Mouse (Mus musculus) adrenal gland, adult (tissue): ENCODE results near the gene Hsd11b2.

Experiments used
- DNase-seq, 2 experiments: peaks; one replicate each; pipeline ENCODE4 v3.0.0; 2022 to 2023; ENCODE audit warnings: low spot score in 1 of 2; ENCODE audit not compliant: inconsistent age in 2 of 2

Hsd11b2 gene

DNA sequence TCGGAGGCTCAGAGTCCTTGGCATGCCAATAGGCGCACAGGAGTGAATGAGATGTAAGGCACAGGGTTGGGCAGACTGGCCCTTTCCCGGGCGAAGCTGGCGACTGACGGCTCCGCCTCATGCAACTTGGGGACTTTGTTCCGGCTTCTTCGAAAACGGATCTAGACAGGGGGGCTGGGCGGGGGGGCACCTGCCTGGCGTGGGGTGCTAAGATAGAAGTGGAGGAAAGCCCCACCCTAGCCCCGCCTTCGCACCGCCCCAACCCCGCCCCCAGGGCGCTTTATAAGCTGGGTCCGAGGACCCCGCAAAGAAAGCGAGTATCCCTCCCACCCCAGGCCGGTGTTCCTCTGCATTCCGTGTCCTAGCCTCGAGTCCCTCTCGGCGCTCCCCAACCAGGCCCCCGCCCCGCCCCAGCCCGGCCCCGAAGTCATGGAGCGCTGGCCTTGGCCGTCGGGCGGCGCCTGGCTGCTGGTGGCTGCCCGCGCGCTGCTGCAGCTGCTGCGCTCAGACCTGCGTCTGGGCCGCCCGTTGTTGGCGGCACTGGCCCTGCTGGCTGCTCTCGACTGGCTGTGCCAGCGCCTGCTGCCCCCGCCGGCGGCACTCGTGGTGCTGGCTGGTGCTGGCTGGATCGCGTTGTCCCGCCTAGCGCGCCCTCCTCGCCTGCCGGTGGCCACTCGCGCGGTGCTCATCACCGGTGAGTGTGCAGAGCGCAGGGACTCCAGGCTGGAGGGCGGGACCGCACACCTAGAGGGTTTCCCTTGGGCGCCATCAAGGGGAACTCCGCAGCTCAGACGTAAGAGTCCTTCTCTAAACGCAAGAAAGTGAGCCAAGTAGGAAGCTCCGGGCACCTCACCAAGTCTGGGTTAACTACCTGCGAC, at the start of gene Hsd11b2:
Gene Hsd11b2 (plus strand): TSS at position 320 of the 878 bp plus-strand sequence.
- peak; percentile 56 to 82 for DNase-seq

DNA sequence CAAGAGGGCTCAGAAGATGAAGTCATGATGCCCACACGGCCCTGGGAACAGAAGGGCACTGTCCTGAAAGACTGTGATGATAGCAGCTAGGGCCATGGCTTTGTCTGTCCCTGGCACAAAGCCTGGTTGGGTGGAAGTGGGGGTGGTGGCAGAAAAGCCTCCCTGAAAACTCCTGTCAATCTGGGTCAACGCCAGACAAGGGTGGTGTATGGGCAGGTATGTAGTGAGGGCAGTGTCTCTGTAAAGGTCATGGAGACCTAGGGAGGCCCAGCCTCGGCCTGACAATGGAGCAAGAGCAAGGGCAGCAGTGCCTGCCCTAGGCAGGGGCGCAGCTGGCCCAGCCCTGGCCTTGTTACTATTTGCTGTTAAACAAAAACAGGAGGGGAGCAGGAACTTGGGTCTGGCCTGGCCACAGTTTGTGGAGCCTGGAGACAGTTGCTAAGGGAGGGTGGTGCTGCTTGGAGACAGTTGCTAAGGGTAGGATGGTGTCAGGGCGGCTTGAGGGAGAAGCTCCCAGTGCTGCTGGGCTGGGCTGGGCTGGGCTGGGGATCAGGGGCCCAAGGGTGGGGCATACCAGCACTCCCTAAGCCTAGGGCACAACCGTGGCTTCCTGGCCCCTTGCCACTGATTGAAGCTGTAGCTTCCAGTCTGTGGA, 49.4 kb upstream of the Hsd11b2 start:
- DNase-seq = peak in 1 of 2 experiments; percentile 52

- DNase-seq = peak in 1 of 2 experiments; percentile 33
These were observed 48.7 kb upstream of the Hsd11b2 start for GRCm38 (mm10) chr8:105469816-105470215.

- no peak for DNase-seq
These were observed 48.3 kb upstream of the Hsd11b2 start for GRCm38 (mm10) chr8:105470262-105470661.

- DNase-seq = peak in 1 of 2 experiments; percentile 43
These were observed 47.8 kb upstream of the Hsd11b2 start for GRCm38 (mm10) chr8:105470681-105471313.

GRCm38 (mm10) chr8:105471314-105472015, 47.1 kb upstream of the Hsd11b2 start, which contains the start of gene Tppp3:
Tppp3 (minus strand) TSS chr8:105471526.
- peak; percentile 93 to 96 for DNase-seq

- DNase-seq = peak in 1 of 2 experiments; percentile 31
These were observed 46.1 kb upstream of the Hsd11b2 start for GRCm38 (mm10) chr8:105472414-105472932.

DNA sequence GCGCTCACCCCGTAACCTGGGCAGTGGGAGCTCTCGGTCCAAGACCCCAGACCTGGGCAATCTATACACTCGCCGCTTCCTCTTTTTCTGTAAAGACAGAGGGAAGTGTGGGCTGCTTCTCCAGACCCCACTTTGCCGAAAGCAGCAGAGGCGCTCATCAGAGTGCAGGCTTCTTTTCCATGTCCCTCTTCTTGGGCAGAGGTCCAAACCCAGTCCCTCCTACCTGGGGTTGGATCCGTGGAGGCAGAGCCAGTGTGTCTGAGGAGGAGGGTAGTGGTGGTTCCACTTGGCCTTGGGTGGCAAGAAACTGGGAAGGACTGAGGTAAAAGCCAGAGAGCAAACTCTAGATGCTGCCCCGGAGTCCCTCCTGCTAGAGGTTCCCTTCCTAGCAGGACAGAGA, 45.6 kb upstream of the Hsd11b2 start:
- peak in 1 of 2 experiments; percentile 22 for DNase-seq

DNA sequence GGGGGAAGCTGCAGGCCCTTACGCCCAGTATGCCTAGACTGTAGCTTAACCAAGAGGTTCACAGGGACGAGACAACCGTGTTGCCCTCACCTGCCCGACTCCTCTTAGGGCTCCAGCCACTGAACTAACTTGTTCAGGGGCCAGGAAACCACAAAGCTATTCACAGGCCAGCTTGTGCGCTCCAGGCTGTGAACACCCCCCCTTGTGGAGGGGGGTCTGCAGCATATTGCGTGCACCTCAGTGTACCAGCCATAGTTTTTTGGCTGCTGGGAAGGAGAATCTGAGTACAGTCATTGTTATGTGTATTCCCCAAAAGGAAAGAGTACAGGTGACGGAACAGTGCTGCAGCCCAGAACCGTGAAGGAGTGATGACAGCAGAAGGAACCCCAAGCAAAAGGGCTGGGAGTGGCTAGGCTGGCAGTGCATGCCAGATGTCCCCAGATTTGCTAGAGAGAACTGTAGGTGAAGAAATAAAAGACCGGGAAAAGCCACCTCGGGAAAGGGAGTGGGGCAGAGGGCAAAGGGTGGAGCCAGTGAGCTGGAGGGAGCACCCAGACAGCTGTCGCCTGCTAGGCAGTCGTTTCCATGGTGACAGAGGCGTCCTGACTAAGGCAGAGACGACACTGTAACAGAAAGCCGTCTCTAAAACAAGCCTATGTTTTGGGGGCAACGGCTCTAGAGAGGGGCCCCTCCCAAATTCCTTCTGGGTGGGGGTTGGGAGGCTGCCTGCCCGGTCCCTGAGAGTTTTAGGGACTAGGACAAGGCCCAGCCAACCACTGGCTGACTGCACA, 44.5 kb upstream of the Hsd11b2 start:
- peak in 1 of 2 experiments; percentile 53 for DNase-seq

GRCm38 (mm10) chr8:105474680-105475079, 43.9 kb upstream of the Hsd11b2 start:
- no peak for DNase-seq

- peak in 1 of 2 experiments; percentile 25 for DNase-seq
These were observed 43.3 kb upstream of the Hsd11b2 start for GRCm38 (mm10) chr8:105475254-105475653.

DNA sequence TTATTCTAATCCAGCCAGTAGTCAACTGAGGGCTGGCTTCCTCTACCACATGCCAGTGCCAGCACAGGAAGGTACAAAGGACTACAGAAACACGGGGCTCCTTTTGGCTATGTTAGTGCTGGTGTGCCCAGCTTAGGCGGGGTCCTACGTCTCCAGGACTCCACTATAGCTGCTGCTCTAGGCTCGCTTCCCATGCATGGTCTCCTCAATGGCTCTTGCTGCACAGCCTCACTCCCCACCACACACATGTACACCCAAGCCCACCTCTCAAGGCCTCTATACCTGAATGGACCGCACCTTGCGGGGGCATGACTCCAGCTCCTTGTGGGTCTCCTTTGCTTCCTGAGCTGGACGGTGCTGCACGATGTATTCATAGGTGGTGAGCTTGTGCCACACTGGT, 42.8 kb upstream of the Hsd11b2 start:
- DNase-seq = no peak

- peak in 1 of 2 experiments; percentile 19 for DNase-seq
These were observed 42.4 kb upstream of the Hsd11b2 start for GRCm38 (mm10) chr8:105476161-105476560.

GRCm38 (mm10) chr8:105476628-105477413, 41.7 kb upstream of the Hsd11b2 start:
- peak in 1 of 2 experiments; percentile 80 for DNase-seq

DNA sequence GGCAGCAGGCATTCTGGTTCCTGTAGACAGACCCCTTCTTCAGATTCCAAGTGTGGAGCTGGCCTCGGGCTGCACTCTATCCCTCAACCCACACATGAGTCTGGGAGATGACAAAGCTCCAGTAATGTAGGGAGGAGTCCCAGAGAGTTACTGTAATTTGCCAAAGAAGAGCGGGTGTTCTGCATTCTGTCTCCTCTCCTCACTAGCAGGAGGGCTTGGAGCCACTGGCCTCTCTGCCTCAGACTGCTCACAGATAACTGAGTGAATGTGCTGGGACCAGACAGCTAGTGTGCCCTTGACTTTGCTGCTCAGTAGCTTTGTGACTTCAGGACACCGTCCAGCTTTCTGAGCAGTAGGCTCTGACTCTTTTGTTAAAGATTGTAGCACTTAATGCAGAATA, 40.8 kb upstream of the Hsd11b2 start:
- DNase-seq = no peak

GRCm38 (mm10) chr8:105481013-105481412, 37.5 kb upstream of the Hsd11b2 start:
- no peak for DNase-seq

DNA sequence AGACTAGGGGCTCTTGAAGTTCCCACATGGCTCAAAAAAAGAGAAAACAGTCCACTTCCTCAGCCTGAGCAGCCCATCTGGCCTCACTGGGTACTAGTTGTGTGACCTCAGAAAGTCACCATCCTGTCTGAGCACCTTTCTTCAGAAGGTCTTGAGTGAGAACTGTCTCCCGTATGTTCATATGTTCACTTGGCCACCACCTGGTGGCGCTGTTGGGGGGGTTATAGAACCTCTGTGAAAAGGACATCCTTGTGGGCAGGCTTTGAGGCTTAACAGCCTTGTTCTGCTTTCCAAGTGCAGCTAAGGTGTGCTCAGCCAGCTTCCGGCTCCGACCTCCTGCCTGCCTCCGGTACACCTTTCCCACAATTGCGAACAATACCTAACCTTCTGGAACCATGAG, 37.1 kb upstream of the Hsd11b2 start:
- peak in 1 of 2 experiments; percentile 59 for DNase-seq

DNA sequence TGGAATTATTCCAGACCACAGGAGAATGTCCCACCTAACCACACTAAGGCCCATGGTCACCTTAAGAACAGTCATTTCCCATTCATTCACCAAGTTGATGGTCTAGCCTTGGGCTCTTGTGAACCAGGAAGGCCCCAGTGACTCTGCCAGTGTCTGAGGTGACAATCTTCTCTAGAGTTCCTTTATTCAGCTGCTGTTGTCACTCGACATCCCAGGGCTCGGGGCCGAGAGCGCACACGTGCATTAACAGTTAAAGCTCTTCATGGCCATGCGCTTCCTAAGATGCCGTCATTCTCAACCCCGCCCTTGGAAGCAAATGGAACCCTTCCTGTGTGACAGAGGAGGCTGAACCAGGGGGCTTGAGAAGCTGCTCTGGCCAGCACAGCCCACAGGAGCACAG, 36.4 kb upstream of the Hsd11b2 start:
- no peak for DNase-seq
